Mouse (Mus musculus) urinary bladder, postnatal 14 days (tissue): ENCODE data around the gene Zfp709.
A peak's percentile ranks its signal among the peaks of the same experiment; 100 is the strongest.
"Not testable (repeated sequence)": the region's sequence is repeated elsewhere in the genome, so short reads cannot be mapped to it uniquely, and the experiment has no call there.

ENCODE experiments used
- DNase-seq: peaks from one replicate; pipeline ENCODE4 v3.0.0; 2021; ENCODE audit warnings: low spot score

The Zfp709 gene

GRCm38 (mm10) chr8:71881618-71882274 is at the start of gene Zfp709:
TSS of gene Zfp709 (plus strand) at chr8:71882019.
- DNase-seq: peak; percentile 64

GRCm38 (mm10) chr8:71838207-71838606 is 43.6 kb upstream of the Zfp709 start:
- not testable (repeated sequence) for DNase-seq

- not testable (repeated sequence) for DNase-seq
These were observed 40.5 kb upstream of the Zfp709 start for GRCm38 (mm10) chr8:71841201-71841817.

GRCm38 (mm10) chr8:71842476-71842875 is 39.3 kb upstream of the Zfp709 start:
- not testable (repeated sequence) for DNase-seq

- DNase-seq: not testable (repeated sequence)
These were observed 37.4 kb upstream of the Zfp709 start for GRCm38 (mm10) chr8:71844453-71844852.

GRCm38 (mm10) chr8:71845993-71846483 is 35.8 kb upstream of the Zfp709 start:
- DNase-seq: not testable (repeated sequence)

GRCm38 (mm10) chr8:71846745-71847144 is 35.1 kb upstream of the Zfp709 start:
- not testable (repeated sequence) for DNase-seq

- not testable (repeated sequence) for DNase-seq
These were observed 30.8 kb upstream of the Zfp709 start for GRCm38 (mm10) chr8:71851014-71851413.

- DNase-seq: not testable (repeated sequence)
These were observed 28.5 kb upstream of the Zfp709 start for GRCm38 (mm10) chr8:71853360-71853759.

GRCm38 (mm10) chr8:71856630-71857328 is 25.0 kb upstream of the Zfp709 start:
- not testable (repeated sequence) for DNase-seq

GRCm38 (mm10) chr8:71857364-71857763 is 24.5 kb upstream of the Zfp709 start:
- DNase-seq: not testable (repeated sequence)

GRCm38 (mm10) chr8:71861551-71861950 is 20.3 kb upstream of the Zfp709 start:
- DNase-seq: not testable (repeated sequence)

- DNase-seq: not testable (repeated sequence)
These were observed 19.8 kb upstream of the Zfp709 start for GRCm38 (mm10) chr8:71862038-71862437.

- DNase-seq: not testable (repeated sequence)
These were observed 18.8 kb downstream of the Zfp709 start for GRCm38 (mm10) chr8:71900666-71901065.

GRCm38 (mm10) chr8:71903084-71903483 is 21.3 kb downstream of the Zfp709 start:
- DNase-seq: not testable (repeated sequence)

GRCm38 (mm10) chr8:71906809-71907208 is 25.0 kb downstream of the Zfp709 start:
- DNase-seq: no peak

- DNase-seq: no peak
These were observed 26.0 kb downstream of the Zfp709 start for GRCm38 (mm10) chr8:71907798-71908257.

- DNase-seq: peak; percentile 88
These were observed 26.8 kb downstream of the Zfp709 start, which contains the start of the genes Zfp882 and Zfp617 for GRCm38 (mm10) chr8:71908309-71909261. TSS of gene Zfp882 (plus strand) at chr8:71908608. TSS of gene Zfp617 (plus strand) at chr8:71908635.

- DNase-seq: no peak
These were observed 30.5 kb downstream of the Zfp709 start for GRCm38 (mm10) chr8:71912286-71912685.

- DNase-seq: peak; percentile 95
These were observed 41.0 kb downstream of the Zfp709 start for GRCm38 (mm10) chr8:71922567-71923401.
